Mouse (Mus musculus): Measurements from ENCODE around the gene Vamp4. TPM values are rescaled to one million over a fixed set of nuclear protein-coding genes. Genes with fewer than 3 reads are reported as not detected.

Vamp4 gene
- total and polyA plus RNA-seq, 3 experiments = 19.8 to 68.6 (median 46.7) TPM

GRCm38 (mm10) chr1:162636516-162636915, 66.2 kb downstream of the Vamp4 start:
- Histone ChIP-seq H3K27me3 (ENCODE audit: insufficient read depth, low read length) (peaks cover 36% of the 10 kb centered on the region), H3K9me3 (replicated peaks) (no peaks in the 10 kb centered on the region), H3K4me3 (ENCODE audit: low read depth, low read length) (no peak overlapping the region), H3K36me3 (replicated peaks) (no peaks in the 10 kb centered on the region), H3K4me1 (ENCODE audit: insufficient read depth, low read depth, low read length) (no peaks in the 10 kb centered on the region)
- DNase-seq (ENCODE audit: low spot score) (no peak), ATAC-seq (ENCODE audit: extremely low read depth, insufficient number of reproducible peaks, low FRiP score, poor library complexity, severe bottlenecking) (no peak)
- TF ChIP-seq GATA1 (IDR thresholded peaks at IDR 0.05; ENCODE audit: borderline replicate concordance, low read length) = no peak

GRCm38 (mm10) chr1:162638535-162638934, 68.2 kb downstream of the Vamp4 start:
- ATAC-seq (ENCODE audit: extremely low read depth, insufficient number of reproducible peaks, low FRiP score, poor library complexity, severe bottlenecking) (no peak), DNase-seq (ENCODE audit: low spot score) (no peak)
- no peaks in the 10 kb centered on the region for H3K4me1 ChIP-seq (ENCODE audit: insufficient read depth, low read depth, low read length)
- H3K36me3 ChIP-seq (replicated peaks) = no peaks in the 10 kb centered on the region
- H3K4me3 ChIP-seq (ENCODE audit: low read depth, low read length) = no peak overlapping the region
- peaks cover 47% of the 10 kb centered on the region for H3K27me3 ChIP-seq (ENCODE audit: insufficient read depth, low read length)
- TF ChIP-seq GATA2 (IDR thresholded peaks at IDR 0.05; ENCODE audit: borderline replicate concordance, low read depth, low read length) = no peak
- TF ChIP-seq CTCF (IDR thresholded peaks at IDR 0.05; ENCODE audit: low read depth, low read length) = no peak
- no peak for TF ChIP-seq GATA1 (IDR thresholded peaks at IDR 0.05; ENCODE audit: borderline replicate concordance, low read length)
- TF ChIP-seq POLR2AphosphoS5 (IDR thresholded peaks at IDR 0.05; ENCODE audit: insufficient replicate concordance, low read depth, low read length) = no peak
- TF ChIP-seq TAL1 (conservative IDR thresholded peaks at IDR 0.05; ENCODE audit: low read depth, low read length) = no peak
- H3K9me3 ChIP-seq (replicated peaks) = no peaks in the 10 kb centered on the region

GRCm38 (mm10) chr1:162639051-162639750, 68.9 kb downstream of the Vamp4 start, which contains the start of gene Myoc:
Gene Myoc (plus strand): TSS chr1:162639155.
- DNase-seq (ENCODE audit: low spot score) (no peak), ATAC-seq (ENCODE audit: extremely low read depth, insufficient number of reproducible peaks, low FRiP score, poor library complexity, severe bottlenecking) (no peak)
- H3K27me3 ChIP-seq (ENCODE audit: insufficient read depth, low read length) = peaks cover 53% of the 10 kb centered on the region
- H3K4me1 ChIP-seq (ENCODE audit: insufficient read depth, low read depth, low read length) = no peaks in the 10 kb centered on the region
- no peak for TF ChIP-seq GATA2 (IDR thresholded peaks at IDR 0.05; ENCODE audit: borderline replicate concordance, low read depth, low read length)
- no peaks in the 10 kb centered on the region for H3K9me3 ChIP-seq (replicated peaks)
- H3K36me3 ChIP-seq (replicated peaks) = no peaks in the 10 kb centered on the region
- H3K4me3 ChIP-seq (ENCODE audit: low read depth, low read length) = no peak within 1 kb of the TSS

- no peaks in the 10 kb centered on the region for H3K4me1 ChIP-seq (ENCODE audit: insufficient read depth, low read depth, low read length)
- no peak for TF ChIP-seq POLR2AphosphoS5 (IDR thresholded peaks at IDR 0.05; ENCODE audit: insufficient replicate concordance, low read depth, low read length)
- TF ChIP-seq TAL1 (conservative IDR thresholded peaks at IDR 0.05; ENCODE audit: low read depth, low read length) = no peak
- no peak for TF ChIP-seq CTCF (IDR thresholded peaks at IDR 0.05; ENCODE audit: low read depth, low read length)
- TF ChIP-seq GATA1 (IDR thresholded peaks at IDR 0.05; ENCODE audit: borderline replicate concordance, low read length) = no peak
- TF ChIP-seq GATA2 (IDR thresholded peaks at IDR 0.05; ENCODE audit: borderline replicate concordance, low read depth, low read length) = no peak
- H3K9me3 ChIP-seq (replicated peaks) = no peaks in the 10 kb centered on the region
- no peaks in the 10 kb centered on the region for H3K36me3 ChIP-seq (replicated peaks)
- no peak overlapping the region for H3K4me3 ChIP-seq (ENCODE audit: low read depth, low read length)
- H3K27me3 ChIP-seq (ENCODE audit: insufficient read depth, low read length) = peaks cover 53% of the 10 kb centered on the region
- DNase-seq (ENCODE audit: low spot score) (no peak), ATAC-seq (ENCODE audit: extremely low read depth, insufficient number of reproducible peaks, low FRiP score, poor library complexity, severe bottlenecking) (no peak)
Measured at GRCm38 (mm10) chr1:162639861-162640260, 69.5 kb downstream of the Vamp4 start.

- Histone ChIP-seq H3K4me3 (ENCODE audit: low read depth, low read length) (no peak overlapping the region), H3K9me3 (replicated peaks) (no peaks in the 10 kb centered on the region), H3K27me3 (ENCODE audit: insufficient read depth, low read length) (peaks cover 39% of the 10 kb centered on the region), H3K4me1 (ENCODE audit: insufficient read depth, low read depth, low read length) (no peaks in the 10 kb centered on the region), H3K36me3 (replicated peaks) (no peaks in the 10 kb centered on the region)
- DNase-seq (ENCODE audit: low spot score) = no peak
- ATAC-seq (ENCODE audit: extremely low read depth, insufficient number of reproducible peaks, low FRiP score, poor library complexity, severe bottlenecking) = no peak
- TF ChIP-seq POLR2AphosphoS5 (IDR thresholded peaks at IDR 0.05; ENCODE audit: insufficient replicate concordance, low read depth, low read length) (no peak), CTCF (IDR thresholded peaks at IDR 0.05; ENCODE audit: low read depth, low read length) (no peak), GATA1 (IDR thresholded peaks at IDR 0.05; ENCODE audit: borderline replicate concordance, low read length) (no peak), TAL1 (conservative IDR thresholded peaks at IDR 0.05; ENCODE audit: low read depth, low read length) (no peak), GATA2 (IDR thresholded peaks at IDR 0.05; ENCODE audit: borderline replicate concordance, low read depth, low read length) (no peak)
Measured at GRCm38 (mm10) chr1:162642591-162642990, 72.3 kb downstream of the Vamp4 start.

- ATAC-seq (ENCODE audit: extremely low read depth, insufficient number of reproducible peaks, low FRiP score, poor library complexity, severe bottlenecking) = no peak
- Histone ChIP-seq H3K9me3 (replicated peaks) (no peaks in the 10 kb centered on the region), H3K4me1 (ENCODE audit: insufficient read depth, low read depth, low read length) (no peaks in the 10 kb centered on the region), H3K27me3 (ENCODE audit: insufficient read depth, low read length) (peaks cover 39% of the 10 kb centered on the region), H3K36me3 (replicated peaks) (no peaks in the 10 kb centered on the region), H3K4me3 (ENCODE audit: low read depth, low read length) (no peak overlapping the region)
- TF ChIP-seq POLR2AphosphoS5 (IDR thresholded peaks at IDR 0.05; ENCODE audit: insufficient replicate concordance, low read depth, low read length) = no peak
- TF ChIP-seq CTCF (IDR thresholded peaks at IDR 0.05; ENCODE audit: low read depth, low read length) = no peak
- TF ChIP-seq GATA2 (IDR thresholded peaks at IDR 0.05; ENCODE audit: borderline replicate concordance, low read depth, low read length) = no peak
- TF ChIP-seq GATA1 (IDR thresholded peaks at IDR 0.05; ENCODE audit: borderline replicate concordance, low read length) = no peak
- TF ChIP-seq TAL1 (conservative IDR thresholded peaks at IDR 0.05; ENCODE audit: low read depth, low read length) = no peak
- DNase-seq (ENCODE audit: low spot score) = no peak
Measured at GRCm38 (mm10) chr1:162643752-162644151, 73.4 kb downstream of the Vamp4 start.
